Mouse (Mus musculus): ENCODE measurements around the gene Aatf. TPM values are rescaled to one million over a fixed set of nuclear protein-coding genes. Genes with fewer than 3 reads are reported as not detected.

The Aatf gene
- polyA plus RNA-seq, 1 experiment from 2014 or later, result 59.9 TPM

GRCm38 (mm10) chr11:84476641-84477040 lies 36.7 kb downstream of the Aatf start:
- ATAC-seq, result no peak
- Histone ChIP-seq H3K27me3 (replicated peaks) (no peaks in the 10 kb centered on the region), H3K27ac (no peak overlapping the region), H3K4me3 (no peak overlapping the region), H3K36me3 (peaks cover 23% of the 10 kb centered on the region), H3K9me3 (replicated peaks) (no peaks in the 10 kb centered on the region), H3K9ac (no peak overlapping the region), H3K4me1 (peaks cover 12% of the 10 kb centered on the region; the same call in 1 of the 2 replicates), H3K4me2 (no peak overlapping the region)
- WGBS (ENCODE audit: insufficient replicate concordance), result 74% methylated on average over 2 of the region's 2 CpGs

- 82% methylated on average over 4 of the region's 4 CpGs for WGBS (ENCODE audit: insufficient replicate concordance)
- Histone ChIP-seq H3K9ac (no peak overlapping the region), H3K9me3 (replicated peaks) (no peaks in the 10 kb centered on the region), H3K4me2 (no peak overlapping the region), H3K36me3 (peaks cover 27% of the 10 kb centered on the region), H3K27me3 (replicated peaks) (no peaks in the 10 kb centered on the region), H3K27ac (no peak overlapping the region), H3K4me3 (no peak overlapping the region), H3K4me1 (peaks cover 12% of the 10 kb centered on the region; the same call in 1 of the 2 replicates)
- ATAC-seq, result no peak
Observed at GRCm38 (mm10) chr11:84475991-84476390, 37.3 kb downstream of the Aatf start.

GRCm38 (mm10) chr11:84473093-84473667 lies 40.1 kb downstream of the Aatf start:
- Histone ChIP-seq H3K4me1 (peaks cover 12% of the 10 kb centered on the region; the same call in 1 of the 2 replicates), H3K36me3 (peaks cover 54% of the 10 kb centered on the region), H3K9me3 (replicated peaks) (no peaks in the 10 kb centered on the region), H3K27me3 (replicated peaks) (no peaks in the 10 kb centered on the region), H3K4me3 (no peak overlapping the region), H3K4me2 (no peak overlapping the region), H3K27ac (no peak overlapping the region), H3K9ac (no peak overlapping the region)
- ATAC-seq, result no peak
- 53% methylated on average over 4 of the region's 4 CpGs for WGBS (ENCODE audit: insufficient replicate concordance)

GRCm38 (mm10) chr11:84464571-84464970 lies 48.8 kb downstream of the Aatf start:
- Histone ChIP-seq H3K9ac (no peak overlapping the region), H3K4me1 (no peaks in the 10 kb centered on the region), H3K27ac (no peak overlapping the region), H3K9me3 (replicated peaks) (no peaks in the 10 kb centered on the region), H3K36me3 (peaks cover 69% of the 10 kb centered on the region), H3K4me2 (no peak overlapping the region), H3K27me3 (replicated peaks) (no peaks in the 10 kb centered on the region), H3K4me3 (no peak overlapping the region)
- ATAC-seq, result no peak
- WGBS (ENCODE audit: insufficient replicate concordance), result 80% methylated on average over 5 of the region's 5 CpGs

DNA sequence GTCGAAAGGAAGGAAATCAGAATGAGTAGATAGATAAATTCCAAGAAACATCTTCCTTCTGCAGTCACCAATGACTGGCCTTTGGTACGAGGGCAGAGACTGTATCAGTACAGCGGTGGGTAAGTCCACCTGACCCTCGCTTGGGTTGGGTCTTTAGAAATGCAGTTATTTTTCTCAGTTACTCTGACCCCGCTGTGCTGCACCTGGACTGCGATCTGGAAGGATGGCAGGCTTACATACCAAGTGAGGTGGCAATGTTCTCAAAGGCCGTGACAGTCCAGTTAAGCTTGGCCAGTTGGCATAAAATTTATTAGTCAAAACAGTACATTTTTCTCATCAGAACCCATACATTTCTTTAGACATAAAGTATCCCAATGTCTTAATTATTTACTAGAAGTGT lies 59.4 kb downstream of the Aatf start:
- 78% methylated on average over 7 of the region's 7 CpGs for WGBS (ENCODE audit: insufficient replicate concordance)

GRCm38 (mm10) chr11:84442554-84443331 lies 70.6 kb downstream of the Aatf start:
- Histone ChIP-seq H3K4me2 (no peak overlapping the region), H3K27me3 (replicated peaks) (no peaks in the 10 kb centered on the region), H3K36me3 (peaks cover 75% of the 10 kb centered on the region), H3K27ac (peak overlapping the region; percentile 66), H3K4me3 (no peak overlapping the region), H3K9ac (no peak overlapping the region), H3K9me3 (replicated peaks) (no peaks in the 10 kb centered on the region), H3K4me1 (no peaks in the 10 kb centered on the region)
- ATAC-seq, result peak; percentile 65
- 78% methylated on average over 4 of the region's 4 CpGs for WGBS (ENCODE audit: insufficient replicate concordance)

More for the DNA sequence above, 59.4 kb downstream of the Aatf start:
- peaks cover 26% of the 10 kb centered on the region for H3K36me3 ChIP-seq
- no peak for ATAC-seq
- no peaks in the 10 kb centered on the region for H3K9me3 ChIP-seq (replicated peaks)
- H3K27me3 ChIP-seq (replicated peaks), result no peaks in the 10 kb centered on the region
- H3K27ac ChIP-seq, result no peak overlapping the region
- peaks cover 16% of the 10 kb centered on the region for H3K4me1 ChIP-seq
- no peak overlapping the region for H3K9ac ChIP-seq
- H3K4me2 ChIP-seq, result no peak overlapping the region
- H3K4me3 ChIP-seq, result no peak overlapping the region

DNA sequence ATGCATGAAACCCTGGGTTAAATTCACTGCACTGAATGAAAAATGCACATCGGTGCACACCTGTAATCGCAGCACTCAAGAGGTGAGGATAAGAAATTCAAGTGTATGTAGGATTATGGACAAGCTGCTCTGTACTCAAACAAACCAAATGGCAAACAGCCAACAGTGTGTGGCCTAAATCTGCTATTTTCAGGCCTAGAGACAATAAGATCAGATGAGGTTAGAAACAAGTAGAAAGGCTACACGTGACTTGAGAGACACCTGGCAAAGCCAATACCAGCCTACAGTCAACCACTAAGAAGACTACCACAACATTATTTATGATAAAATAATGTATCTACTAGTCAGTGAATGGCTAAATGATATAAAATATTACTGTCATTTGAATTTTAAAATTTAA lies 72.9 kb downstream of the Aatf start:
- Histone ChIP-seq H3K36me3 (peaks cover 60% of the 10 kb centered on the region), H3K9me3 (replicated peaks) (no peaks in the 10 kb centered on the region), H3K27me3 (replicated peaks) (no peaks in the 10 kb centered on the region), H3K9ac (no peak overlapping the region), H3K27ac (no peak overlapping the region), H3K4me1 (peaks cover 11% of the 10 kb centered on the region; the same call in 1 of the 2 replicates), H3K4me3 (no peak overlapping the region), H3K4me2 (no peak overlapping the region)
- WGBS (ENCODE audit: insufficient replicate concordance), result 83% methylated on average over 3 of the region's 3 CpGs
- no peak for ATAC-seq

DNA sequence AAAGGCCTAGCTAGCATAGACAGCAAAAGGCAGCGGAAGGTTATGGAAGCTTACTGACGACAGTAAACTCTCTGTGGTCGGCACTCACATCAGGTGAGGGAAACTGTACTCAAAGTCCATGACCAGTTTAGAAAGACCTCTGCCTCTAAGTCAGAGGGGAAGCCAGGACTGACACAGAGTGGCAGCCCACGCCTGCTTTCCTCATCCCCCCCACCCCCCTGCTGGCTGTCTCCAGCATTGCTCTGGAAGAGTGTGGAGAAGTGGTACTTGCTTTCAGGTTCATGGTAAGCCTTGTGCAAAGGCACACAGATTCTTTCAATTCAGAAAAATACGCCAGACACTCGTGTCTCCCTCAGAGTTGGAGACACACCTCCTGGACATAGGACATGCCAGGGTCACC lies 78.4 kb downstream of the Aatf start:
- Histone ChIP-seq H3K27me3 (replicated peaks) (no peaks in the 10 kb centered on the region), H3K4me2 (no peak overlapping the region), H3K9me3 (replicated peaks) (no peaks in the 10 kb centered on the region), H3K4me3 (no peak overlapping the region), H3K4me1 (peaks cover 11% of the 10 kb centered on the region; the same call in 1 of the 2 replicates), H3K9ac (no peak overlapping the region), H3K36me3 (peaks cover 56% of the 10 kb centered on the region), H3K27ac (no peak overlapping the region)
- 79% methylated on average over 6 of the region's 6 CpGs for WGBS (ENCODE audit: insufficient replicate concordance)
- no peak for ATAC-seq

DNA sequence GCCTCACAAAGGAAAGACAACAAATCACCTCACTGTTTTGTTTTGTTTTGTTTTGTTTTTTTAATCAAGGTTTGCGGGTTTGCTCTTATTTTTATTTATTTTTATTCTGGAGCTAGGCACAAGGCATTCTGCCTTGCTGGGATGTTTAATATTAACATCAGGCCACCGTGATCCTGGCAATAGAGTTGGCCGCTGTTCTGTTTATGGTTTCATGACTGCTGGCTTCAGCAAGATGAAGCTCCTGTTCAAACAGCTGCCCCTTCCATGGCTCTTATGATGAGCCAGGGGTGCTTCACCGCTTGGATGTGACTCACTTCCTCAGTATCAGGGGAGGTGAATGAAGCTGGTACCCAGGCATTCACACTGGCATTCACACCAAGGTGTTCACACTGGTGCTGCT lies 83.0 kb downstream of the Aatf start:
- Histone ChIP-seq H3K27ac (no peak overlapping the region), H3K4me2 (no peak overlapping the region), H3K36me3 (peaks cover 49% of the 10 kb centered on the region), H3K9ac (no peak overlapping the region), H3K9me3 (replicated peaks) (no peaks in the 10 kb centered on the region), H3K27me3 (replicated peaks) (no peaks in the 10 kb centered on the region), H3K4me1 (no peaks in the 10 kb centered on the region), H3K4me3 (no peak overlapping the region)
- WGBS (ENCODE audit: insufficient replicate concordance), result 81% methylated on average over 4 of the region's 4 CpGs
- ATAC-seq, result no peak

DNA sequence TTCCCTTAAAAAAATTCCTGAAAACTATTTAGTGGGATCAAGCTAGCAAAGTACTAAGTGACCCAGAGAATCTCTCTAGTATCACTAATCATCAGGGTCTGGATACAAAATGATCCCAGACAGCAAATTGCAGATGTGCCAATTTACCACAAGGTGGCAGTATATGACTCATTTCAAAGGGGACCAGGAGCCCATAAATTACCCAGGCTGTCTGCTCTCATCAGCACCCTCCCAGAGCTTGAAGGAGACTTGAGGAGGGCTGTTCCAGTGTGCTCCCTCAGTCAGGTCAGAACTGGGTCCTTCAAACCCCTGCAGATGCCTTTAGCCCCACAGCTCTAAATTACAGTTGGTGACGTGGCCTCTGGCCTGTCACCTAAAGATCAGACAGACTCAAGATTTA lies 83.7 kb downstream of the Aatf start:
- Histone ChIP-seq H3K9ac (no peak overlapping the region), H3K9me3 (replicated peaks) (no peaks in the 10 kb centered on the region), H3K4me2 (no peak overlapping the region), H3K4me3 (no peak overlapping the region), H3K27me3 (replicated peaks) (no peaks in the 10 kb centered on the region), H3K36me3 (peaks cover 47% of the 10 kb centered on the region), H3K4me1 (no peaks in the 10 kb centered on the region), H3K27ac (no peak overlapping the region)
- 84% methylated on average over 1 of the region's 1 CpGs for WGBS (ENCODE audit: insufficient replicate concordance)
- ATAC-seq, result no peak

GRCm38 (mm10) chr11:84426633-84426998 lies 86.7 kb downstream of the Aatf start:
- no peak overlapping the region for H3K9ac ChIP-seq
- peaks cover 39% of the 10 kb centered on the region for H3K36me3 ChIP-seq
- WGBS (ENCODE audit: insufficient replicate concordance), result 81% methylated on average over 5 of the region's 5 CpGs
- no peak overlapping the region for H3K4me2 ChIP-seq
- H3K9me3 ChIP-seq (replicated peaks), result no peaks in the 10 kb centered on the region
- ATAC-seq, result no peak
- no peak overlapping the region for H3K27ac ChIP-seq
- no peaks in the 10 kb centered on the region for H3K4me1 ChIP-seq
- H3K27me3 ChIP-seq (replicated peaks), result no peaks in the 10 kb centered on the region
- H3K4me3 ChIP-seq, result no peak overlapping the region

DNA sequence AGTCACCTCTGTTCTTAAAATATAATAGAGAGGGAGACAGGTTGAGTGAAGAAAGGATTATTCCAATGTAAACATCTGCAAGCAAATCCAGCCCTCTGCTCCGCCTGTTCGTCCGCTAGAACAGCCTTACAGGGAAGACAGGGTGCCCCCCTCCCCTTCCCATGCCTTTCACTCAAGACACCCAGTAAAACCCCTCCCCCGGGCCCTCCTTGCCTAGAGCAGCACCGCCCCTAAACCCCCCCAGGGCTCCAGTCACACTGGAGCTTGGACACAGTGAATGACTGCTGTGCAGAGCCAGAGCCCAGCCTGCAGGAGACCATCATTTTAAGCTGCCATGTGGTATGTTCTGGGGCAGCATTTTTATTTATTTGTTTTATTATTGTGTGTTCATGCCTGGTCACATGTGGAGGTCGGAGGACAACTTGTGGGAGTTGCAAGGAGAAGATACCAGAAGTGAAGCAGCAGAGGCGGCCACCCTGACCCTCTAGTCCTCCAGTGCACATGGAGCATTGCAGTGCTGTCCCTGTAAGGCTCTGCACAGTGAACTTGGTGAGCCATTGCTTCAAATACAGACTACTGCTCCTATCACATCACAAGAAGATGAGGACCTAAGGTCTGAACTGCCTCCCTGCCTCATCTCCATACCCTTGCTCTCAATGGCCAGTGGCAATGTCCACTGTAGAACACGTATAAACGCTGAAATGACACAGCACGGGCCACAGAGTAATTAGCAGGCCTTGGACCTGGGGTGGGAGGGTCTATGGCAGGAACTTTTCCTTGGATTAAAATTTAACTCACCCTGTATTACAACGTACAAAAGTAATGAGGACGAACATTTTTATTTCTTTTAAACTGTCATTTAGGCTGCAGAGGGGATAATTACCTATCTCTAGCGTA lies 87.3 kb downstream of the Aatf start:
- Histone ChIP-seq H3K4me2 (no peak overlapping the region), H3K27me3 (replicated peaks) (no peaks in the 10 kb centered on the region), H3K36me3 (peaks cover 34% of the 10 kb centered on the region), H3K9ac (no peak overlapping the region), H3K9me3 (replicated peaks) (no peaks in the 10 kb centered on the region), H3K4me3 (no peak overlapping the region), H3K4me1 (no peaks in the 10 kb centered on the region), H3K27ac (no peak overlapping the region)
- WGBS (ENCODE audit: insufficient replicate concordance), result 74% methylated on average over 13 of the region's 13 CpGs
- ATAC-seq, result no peak
